Mouse (Mus musculus): ENCODE results near the gene Sltm. TPM values are rescaled to one million over a fixed set of nuclear protein-coding genes. Genes with fewer than 3 reads are reported as not detected.
A peak's percentile ranks its signal among the peaks of the same experiment; 100 is the strongest.

The Sltm gene
- total and polyA plus RNA-seq, 3 experiments: 37.6 to 94.5 (median 42.4) TPM

GRCm38 (mm10) chr9:70578123-70578522 is 35.6 kb downstream of the Sltm start:
- in situ Hi-C loops (cut with MboI; ENCODE audit: low pct_ligation_motif_present, low pct_unique_long_range_greater_than_20kb, low sequenced_read_pairs): no loop called here
- no peak overlapping the region for H3K9ac ChIP-seq (ENCODE audit: insufficient read depth, low read depth)
- H3K4me2 ChIP-seq (ENCODE audit: insufficient read depth, low read depth, poor library complexity, severe bottlenecking): no peak overlapping the region
- H3K27me3 ChIP-seq (replicated peaks): no peaks in the 10 kb centered on the region
- H3K9me3 ChIP-seq (replicated peaks; ENCODE audit: low read length): no peaks in the 10 kb centered on the region
- no peak overlapping the region for H3K4me3 ChIP-seq (replicated peaks in 1 of 3; ENCODE audit: low read depth in 2 of 3, low read length in 2 of 3, poor library complexity in 1 of 3)
- no peak for DNase-seq (ENCODE audit: extremely low read depth)
- H3K36me3 ChIP-seq (replicated peaks in 1 of 2; ENCODE audit: control insufficient read depth in 1 of 2, insufficient read depth in 1 of 2, low read length in 1 of 2): peaks cover 40 to 82% of the 10 kb centered on the region in 2 experiments
- dilution Hi-C loops (cut with MboI; ENCODE audit: extremely low pct_ligation_motif_present, extremely low pct_unique_long_range_greater_than_20kb, low sequenced_read_pairs): no loop called here
- TF ChIP-seq ELF1 (IDR thresholded peaks at IDR 0.05; ENCODE audit: low read depth, low read length) (no peak), UBTF (IDR thresholded peaks at IDR 0.05; ENCODE audit: low read depth, low read length) (no peak), ZC3H11A (IDR thresholded peaks at IDR 0.05; ENCODE audit: low read depth, low read length) (no peak), TBP (conservative IDR thresholded peaks at IDR 0.05; ENCODE audit: low read depth, low read length) (no peak), RAD21 (IDR thresholded peaks at IDR 0.05; ENCODE audit: low read depth, low read length) (no peak), SIN3A (IDR thresholded peaks at IDR 0.05; ENCODE audit: low read length) (no peak)
- H3K79me2 ChIP-seq (replicated peaks; ENCODE audit: control insufficient read depth, extremely low read depth, insufficient read depth, poor library complexity, severe bottlenecking): 0 out of 2 replicates have a peak, but pooled peaks cover 3% of the 10 kb centered on the region
- peaks cover 0 to 17% of the 10 kb centered on the region in 2 experiments; a peak in 2 of 4 replicates for H3K4me1 ChIP-seq (ENCODE audit: control insufficient read depth in 1 of 2, insufficient read depth in 2 of 2)
- no peak overlapping the region for H3K27ac ChIP-seq (ENCODE audit: insufficient read depth, low read depth)

DNA sequence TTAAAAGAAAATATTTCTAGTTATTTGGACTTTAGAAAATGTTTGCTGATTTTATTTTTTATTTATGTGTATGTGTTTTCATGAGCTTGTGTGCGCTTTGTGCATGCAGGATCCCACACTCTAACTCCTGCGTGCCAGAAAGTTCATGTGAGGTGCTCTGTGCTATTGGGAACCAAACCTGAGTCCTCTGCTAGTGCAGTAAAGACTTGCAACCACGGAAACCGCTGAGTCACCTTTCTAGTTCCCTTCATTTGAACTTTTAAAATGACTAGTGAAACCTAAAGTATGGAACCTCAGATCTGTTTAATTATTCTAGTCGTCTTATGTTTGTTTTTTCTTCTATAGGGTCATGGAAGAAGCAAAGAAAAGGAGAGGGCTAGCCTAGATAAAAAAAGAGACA is 38.4 kb downstream of the Sltm start:
- H3K27me3 ChIP-seq (replicated peaks): no peaks in the 10 kb centered on the region
- no peak overlapping the region for H3K4me2 ChIP-seq (ENCODE audit: insufficient read depth, low read depth, poor library complexity, severe bottlenecking)
- H3K9me3 ChIP-seq (replicated peaks; ENCODE audit: low read length): no peaks in the 10 kb centered on the region
- no peak overlapping the region for H3K9ac ChIP-seq (ENCODE audit: insufficient read depth, low read depth)
- no peak overlapping the region; the same call in 1 of the 2 replicates for H3K27ac ChIP-seq (ENCODE audit: insufficient read depth, low read depth)
- dilution Hi-C loops (cut with MboI; ENCODE audit: extremely low pct_ligation_motif_present, extremely low pct_unique_long_range_greater_than_20kb, low sequenced_read_pairs) (no loop called here), in situ Hi-C loops (cut with MboI; ENCODE audit: low pct_ligation_motif_present, low pct_unique_long_range_greater_than_20kb, low sequenced_read_pairs) (no loop called here)
- H3K79me2 ChIP-seq (replicated peaks; ENCODE audit: control insufficient read depth, extremely low read depth, insufficient read depth, poor library complexity, severe bottlenecking): 0 out of 2 replicates have a peak, but pooled peaks cover 3% of the 10 kb centered on the region
- peak; percentile 61 for DNase-seq (ENCODE audit: extremely low read depth)
- H3K4me3 ChIP-seq (replicated peaks in 1 of 3; ENCODE audit: low read depth in 2 of 3, low read length in 2 of 3, poor library complexity in 1 of 3): no peak overlapping the region
- H3K36me3 ChIP-seq (replicated peaks in 1 of 2; ENCODE audit: control insufficient read depth in 1 of 2, insufficient read depth in 1 of 2, low read length in 1 of 2): peaks cover 47 to 82% of the 10 kb centered on the region in 2 experiments
- H3K4me1 ChIP-seq (ENCODE audit: control insufficient read depth in 1 of 2, insufficient read depth in 2 of 2): peaks cover 0 to 34% of the 10 kb centered on the region in 2 experiments; a peak in 2 of 4 replicates
- peak; percentile 59; the same call in 1 of the 2 replicates for TF ChIP-seq MAFK (IDR thresholded peaks at IDR 0.05; ENCODE audit: insufficient replicate concordance, low read length)
- no peak for TF ChIP-seq ZC3H11A (IDR thresholded peaks at IDR 0.05; ENCODE audit: low read depth, low read length)

GRCm38 (mm10) chr9:70584641-70585040 is 42.1 kb downstream of the Sltm start:
- peaks cover 72 to 89% of the 10 kb centered on the region in 2 experiments for H3K36me3 ChIP-seq (replicated peaks in 1 of 2; ENCODE audit: control insufficient read depth in 1 of 2, insufficient read depth in 1 of 2, low read length in 1 of 2)

More at GRCm38 (mm10) chr9:70584641-70585040, 42.1 kb downstream of the Sltm start:
- no peaks in the 10 kb centered on the region for H3K27me3 ChIP-seq (replicated peaks)
- no peak overlapping the region for H3K9ac ChIP-seq (ENCODE audit: insufficient read depth, low read depth)
- H3K4me3 ChIP-seq (replicated peaks in 1 of 3; ENCODE audit: low read depth in 2 of 3, low read length in 2 of 3, poor library complexity in 1 of 3): no peak overlapping the region
- H3K9me3 ChIP-seq (replicated peaks; ENCODE audit: low read length): no peaks in the 10 kb centered on the region
- in situ Hi-C loops (cut with MboI; ENCODE audit: low pct_ligation_motif_present, low pct_unique_long_range_greater_than_20kb, low sequenced_read_pairs): no loop called here
- dilution Hi-C loops (cut with MboI; ENCODE audit: extremely low pct_ligation_motif_present, extremely low pct_unique_long_range_greater_than_20kb, low sequenced_read_pairs): no loop called here
- H3K27ac ChIP-seq (ENCODE audit: insufficient read depth, low read depth): no peak overlapping the region
- peaks cover 0 to 37% of the 10 kb centered on the region in 2 experiments; a peak in 2 of 4 replicates for H3K4me1 ChIP-seq (ENCODE audit: control insufficient read depth in 1 of 2, insufficient read depth in 2 of 2)
- no peak for DNase-seq (ENCODE audit: extremely low read depth)
- H3K79me2 ChIP-seq (replicated peaks; ENCODE audit: control insufficient read depth, extremely low read depth, insufficient read depth, poor library complexity, severe bottlenecking): no peaks in the 10 kb centered on the region
- H3K4me2 ChIP-seq (ENCODE audit: insufficient read depth, low read depth, poor library complexity, severe bottlenecking): no peak overlapping the region
- TF ChIP-seq TBP (conservative IDR thresholded peaks at IDR 0.05; ENCODE audit: low read depth, low read length) (no peak), CTCF (conservative IDR thresholded peaks at IDR 0.05 in 1 of 2, IDR thresholded peaks at IDR 0.05 in 1 of 2; ENCODE audit: low read depth in 2 of 2, low read length in 2 of 2) (no peak), SIN3A (IDR thresholded peaks at IDR 0.05; ENCODE audit: low read length) (no peak), EP300 (IDR thresholded peaks at IDR 0.05; ENCODE audit: low read length) (no peak), CHD1 (IDR thresholded peaks at IDR 0.05; ENCODE audit: low read depth, low read length) (no peak), MXI1 (IDR thresholded peaks at IDR 0.05; ENCODE audit: low read depth, low read length) (no peak)

Measured in CH12.LX (cell line).